Mouse (Mus musculus) heart, postnatal 0 days (tissue): ENCODE data around the gene Daam1.

Experiments used
- CTCF ChIP-seq: IDR thresholded peaks from 2 replicates; pipeline ENCODE4 v1.5.1; 2016; ENCODE audit warnings: antibody characterized with exemption, control low read depth, low read depth
- EP300 ChIP-seq: IDR thresholded peaks from 2 replicates; pipeline ENCODE4 v1.6.1; 2016; ENCODE audit warnings: antibody characterized with exemption, low read depth

- TF ChIP-seq CTCF (no peak), EP300 (no peak)
Observed at GRCm38 (mm10) chr12:72007656-72008055, 176.8 kb downstream of the Daam1 start.
